Mouse (Mus musculus) E14TG2a.4 (cell line): ENCODE results near the gene Akap2.

Experiments used
- CTCF ChIP-seq: conservative IDR thresholded peaks from 2 replicates; pipeline ENCODE4 v1.5.1; 2014; ENCODE audit warnings: low read length
- NANOG ChIP-seq: IDR thresholded peaks from 2 replicates; pipeline ENCODE4 v1.6.1; 2014; ENCODE audit warnings: borderline replicate concordance, low read length, mixed read lengths

- TF ChIP-seq CTCF: no peak
- no peak for TF ChIP-seq NANOG
These were observed 213.2 kb downstream of the Akap2 start for GRCm38 (mm10) chr4:57930559-57931170.
